Mouse (Mus musculus) MEL (cell line): ENCODE measurements around the gene Pum1.

Experiments used
- CHD2 ChIP-seq: IDR thresholded peaks from 2 replicates; pipeline ENCODE4 v1.6.1; 2011; ENCODE audit warnings: low read length, improper control_type of control experiment
- CTCF ChIP-seq, 3 experiments: IDR thresholded peaks in 2 of 3; conservative IDR thresholded peaks in 1 of 3; 2 replicates each; pipeline ENCODE4 v1.5.1; 2011 to 2012; ENCODE audit warnings: low read length in 3 of 3, low read depth in 2 of 3, mild to moderate bottlenecking in 2 of 3, improper control_type of control experiment in 1 of 3, inconsistent platforms in 1 of 3, mixed read lengths in 1 of 3, moderate library complexity in 1 of 3; ENCODE audit not compliant: control insufficient read depth in 1 of 3, insufficient read depth in 1 of 3, poor library complexity in 1 of 3, severe bottlenecking in 1 of 3
- E2F4 ChIP-seq: IDR thresholded peaks from 2 replicates; pipeline ENCODE4 v1.6.1; 2011; ENCODE audit warnings: low read depth, low read length, improper control_type of control experiment, borderline replicate concordance
- EP300 ChIP-seq, 2 experiments: IDR thresholded peaks; 2 replicates each; pipeline ENCODE4 v1.6.1; 2011; ENCODE audit warnings: improper control_type of control experiment in 2 of 2, low read length in 2 of 2, low read depth in 1 of 2, mild to moderate bottlenecking in 1 of 2
- ETS1 ChIP-seq: IDR thresholded peaks from 2 replicates; pipeline ENCODE4 v1.6.1; 2012; ENCODE audit warnings: low read depth, mild to moderate bottlenecking, inconsistent platforms, low read length, improper control_type of control experiment, moderate library complexity
- GATA1 ChIP-seq: IDR thresholded peaks from 2 replicates; pipeline ENCODE4 v1.6.1; 2011; ENCODE audit warnings: low read depth, low read length, improper control_type of control experiment
- MAFK ChIP-seq: IDR thresholded peaks from 2 replicates; pipeline ENCODE4 v1.6.1; 2011; ENCODE audit warnings: low read depth, mild to moderate bottlenecking, low read length, improper control_type of control experiment, borderline replicate concordance
- NELFE ChIP-seq: IDR thresholded peaks from 2 replicates; pipeline ENCODE4 v1.6.1; 2011; ENCODE audit warnings: low read depth, low read length, improper control_type of control experiment
- POLR2A ChIP-seq, 2 experiments: IDR thresholded peaks; 2 replicates each; pipeline ENCODE4 v1.6.1; 2011 to 2012; ENCODE audit warnings: low read length in 2 of 2, mild to moderate bottlenecking in 2 of 2, control low read depth in 1 of 2, improper control_type of control experiment in 1 of 2, low read depth in 1 of 2, moderate library complexity in 1 of 2; ENCODE audit not compliant: control insufficient read depth in 1 of 2, insufficient read depth in 1 of 2, poor library complexity in 1 of 2
- RAD21 ChIP-seq: IDR thresholded peaks from 2 replicates; pipeline ENCODE4 v1.6.1; 2011; ENCODE audit warnings: mild to moderate bottlenecking, low read depth, low read length, improper control_type of control experiment
- SIN3A ChIP-seq: IDR thresholded peaks from 2 replicates; pipeline ENCODE4 v1.6.1; 2012; ENCODE audit warnings: low read length, improper control_type of control experiment, inconsistent platforms
- SMC3 ChIP-seq: IDR thresholded peaks from 2 replicates; pipeline ENCODE4 v1.6.1; 2011; ENCODE audit warnings: low read depth, low read length, improper control_type of control experiment
- USF1 ChIP-seq: IDR thresholded peaks from 2 replicates; pipeline ENCODE4 v1.6.1; 2014; ENCODE audit warnings: low read depth, mild to moderate bottlenecking, inconsistent platforms, low read length, improper control_type of control experiment, moderate library complexity

- TF ChIP-seq POLR2A (IDR thresholded peaks at IDR 0.05; ENCODE audit: control insufficient read depth in 1 of 2, insufficient read depth in 1 of 2, low read depth in 1 of 2, low read length in 2 of 2, poor library complexity in 1 of 2): no peak
- TF ChIP-seq EP300 (IDR thresholded peaks at IDR 0.05; ENCODE audit: low read depth in 1 of 2, low read length in 2 of 2): no peak
- no peak for TF ChIP-seq NELFE
- no peak for TF ChIP-seq CTCF (IDR thresholded peaks at IDR 0.05 in 2 of 3, conservative IDR thresholded peaks at IDR 0.05 in 1 of 3; ENCODE audit: control insufficient read depth in 1 of 3, insufficient read depth in 1 of 3, low read depth in 2 of 3, low read length in 3 of 3, poor library complexity in 1 of 3, severe bottlenecking in 1 of 3)
- no peak for TF ChIP-seq CHD2
- no peak for TF ChIP-seq SMC3
- TF ChIP-seq RAD21: no peak
- no peak for TF ChIP-seq USF1
- no peak for TF ChIP-seq ETS1
- TF ChIP-seq E2F4: no peak
- TF ChIP-seq SIN3A: no peak
- TF ChIP-seq MAFK: no peak
- no peak for TF ChIP-seq GATA1
Measured at GRCm38 (mm10) chr4:130663810-130664401, 785 bp downstream of the Pum1 start.
